Mouse (Mus musculus) forebrain, embryonic 13.5 days (tissue): ENCODE results near the gene Ptrh2. TPM values are rescaled to one million over a fixed set of nuclear protein-coding genes. Genes with fewer than 3 reads are reported as not detected.

Experiments
- ATAC-seq: fragments of 200-750 bp; cut with Nextera tagmentation; 2 replicates; pipeline ENCODE4 v1.8.0; 2017
- H3K27ac ChIP-seq: fragments of 300-500 bp; sonication (generic); 2 replicates; pipeline ENCODE4 v1.5.1; 2015; ENCODE audit warnings: inconsistent platforms, mild to moderate bottlenecking, moderate library complexity
- H3K27me3 ChIP-seq: fragments of 300-500 bp; sonication (generic); 2 replicates; pipeline ENCODE4 v1.6.1; 2015; ENCODE audit warnings: mild to moderate bottlenecking, inconsistent platforms
- H3K36me3 ChIP-seq: fragments of 300-500 bp; sonication (generic); 2 replicates; pipeline ENCODE4 v1.6.1; 2015; ENCODE audit warnings: mild to moderate bottlenecking, inconsistent platforms; ENCODE audit not compliant: poor library complexity, severe bottlenecking
- H3K4me1 ChIP-seq: fragments of 300-500 bp; sonication (generic); 2 replicates; pipeline ENCODE4 v1.6.1; 2015; ENCODE audit warnings: inconsistent platforms
- H3K4me2 ChIP-seq: fragments of 300-500 bp; sonication (generic); 2 replicates; pipeline ENCODE4 v1.6.1; 2015; ENCODE audit warnings: inconsistent platforms, mild to moderate bottlenecking, moderate library complexity
- H3K4me3 ChIP-seq: fragments of 300-500 bp; sonication (generic); 2 replicates; pipeline ENCODE4 v1.5.1; 2015; ENCODE audit warnings: mild to moderate bottlenecking, inconsistent platforms
- H3K9ac ChIP-seq: fragments of 300-500 bp; sonication (generic); 2 replicates; pipeline ENCODE4 v1.6.1; 2015; ENCODE audit warnings: mild to moderate bottlenecking, inconsistent platforms
- H3K9me3 ChIP-seq: fragments of 300-500 bp; sonication (generic); replicated peaks from 2 replicates; pipeline ENCODE4 v1.6.1; 2016; ENCODE audit warnings: inconsistent platforms
- WGBS: fragments of 180-500 bp; shearing (Covaris S2); methylation state at CpG from one replicate; pipeline ENCODE4 v1.1.7; 2015; 5-methylcytosine and 5-hydroxymethylcytosine counted together
- polyA plus RNA-seq: library from polyadenylated mRNA; unstranded; fragments of >200 nt; fragmentation: Nextera tagmentation; extraction: Ambion mirVana; gene quantifications from 2 replicates; pipeline ENCODE4 v1.2.1, GENCODE M21; 2015

Ptrh2 gene
- polyA plus RNA-seq, 1 experiment from 2014 or later, result 38.5 TPM

DNA sequence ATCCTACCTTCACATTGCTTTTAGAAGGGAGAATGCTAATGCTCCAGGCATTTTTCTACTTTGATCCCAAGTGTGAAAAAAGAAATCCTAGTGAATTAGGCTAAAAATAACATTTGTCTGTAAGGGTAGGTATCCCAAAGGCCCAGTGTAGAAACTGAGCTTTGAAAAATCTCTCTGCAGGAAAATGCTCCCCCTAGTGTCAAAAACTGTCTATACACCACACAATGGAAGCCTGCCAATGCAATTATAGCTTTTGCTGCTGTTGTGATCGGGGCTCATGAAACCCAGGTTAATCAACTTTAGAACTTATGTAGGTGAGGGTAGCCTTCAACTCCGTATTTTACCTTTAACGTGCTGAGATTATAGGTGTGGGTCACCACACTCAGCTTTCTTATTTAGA is 30.3 kb upstream of the Ptrh2 start:
- Histone ChIP-seq H3K9me3 (no peaks in the 10 kb centered on the region), H3K9ac (no peak overlapping the region)
- WGBS, result 39% methylated on average over 3 of the region's 3 CpGs

GRCm38 (mm10) chr11:86654096-86654495 is 29.7 kb upstream of the Ptrh2 start:
- H3K4me3 ChIP-seq, result no peak overlapping the region
- H3K9ac ChIP-seq, result no peak overlapping the region
- ATAC-seq, result no peak
- H3K4me1 ChIP-seq, result no peaks in the 10 kb centered on the region
- H3K4me2 ChIP-seq, result no peak overlapping the region
- no peaks in the 10 kb centered on the region for H3K9me3 ChIP-seq
- H3K36me3 ChIP-seq, result peaks cover 3% of the 10 kb centered on the region; the same call in 1 of the 2 replicates
- H3K27me3 ChIP-seq, result no peaks in the 10 kb centered on the region
- WGBS, result 95% methylated on average over 4 of the region's 4 CpGs
- no peak overlapping the region for H3K27ac ChIP-seq

More for the DNA sequence above, 30.3 kb upstream of the Ptrh2 start:
- ATAC-seq, result no peak
- Histone ChIP-seq H3K4me1 (no peaks in the 10 kb centered on the region), H3K36me3 (no peaks in the 10 kb centered on the region; the same call in 1 of the 2 replicates), H3K4me2 (no peak overlapping the region), H3K4me3 (no peak overlapping the region), H3K27me3 (no peaks in the 10 kb centered on the region), H3K27ac (no peak overlapping the region)

DNA sequence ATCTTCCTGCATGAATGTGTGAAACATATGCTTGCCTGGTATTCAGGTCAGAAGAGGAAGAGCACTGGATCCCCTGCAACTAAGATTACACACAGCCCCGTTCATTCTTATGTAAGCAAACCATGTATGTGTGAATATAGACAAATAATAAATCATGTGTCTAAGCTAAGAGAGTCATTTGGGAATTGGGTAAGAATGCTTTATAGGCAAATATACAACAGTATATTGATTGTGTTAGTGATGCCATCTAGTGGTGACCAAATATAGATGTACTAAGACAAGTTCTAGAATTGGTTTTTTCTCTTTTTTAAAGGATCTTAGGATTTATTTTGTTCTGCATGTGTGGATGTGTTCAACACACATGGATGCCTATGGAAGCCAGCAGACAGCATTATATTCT is 28.1 kb upstream of the Ptrh2 start:
- H3K9me3 ChIP-seq, result no peaks in the 10 kb centered on the region
- H3K4me3 ChIP-seq, result no peak overlapping the region
- no peak for ATAC-seq
- H3K4me2 ChIP-seq, result no peak overlapping the region
- peaks cover 7% of the 10 kb centered on the region for H3K36me3 ChIP-seq
- no peak overlapping the region for H3K27ac ChIP-seq
- H3K27me3 ChIP-seq, result no peaks in the 10 kb centered on the region
- no peak overlapping the region for H3K9ac ChIP-seq
- WGBS, result 81% methylated on average over 1 of the region's 1 CpGs
- no peaks in the 10 kb centered on the region for H3K4me1 ChIP-seq

GRCm38 (mm10) chr11:86656849-86657567 is 26.8 kb upstream of the Ptrh2 start:
- no peaks in the 10 kb centered on the region for H3K27me3 ChIP-seq
- peaks cover 11% of the 10 kb centered on the region for H3K36me3 ChIP-seq
- WGBS, result 94% methylated on average over 4 of the region's 4 CpGs
- no peak overlapping the region for H3K9ac ChIP-seq
- no peaks in the 10 kb centered on the region for H3K4me1 ChIP-seq
- no peak for ATAC-seq
- no peaks in the 10 kb centered on the region for H3K9me3 ChIP-seq
- H3K4me3 ChIP-seq, result no peak overlapping the region
- H3K4me2 ChIP-seq, result no peak overlapping the region
- H3K27ac ChIP-seq, result no peak overlapping the region

DNA sequence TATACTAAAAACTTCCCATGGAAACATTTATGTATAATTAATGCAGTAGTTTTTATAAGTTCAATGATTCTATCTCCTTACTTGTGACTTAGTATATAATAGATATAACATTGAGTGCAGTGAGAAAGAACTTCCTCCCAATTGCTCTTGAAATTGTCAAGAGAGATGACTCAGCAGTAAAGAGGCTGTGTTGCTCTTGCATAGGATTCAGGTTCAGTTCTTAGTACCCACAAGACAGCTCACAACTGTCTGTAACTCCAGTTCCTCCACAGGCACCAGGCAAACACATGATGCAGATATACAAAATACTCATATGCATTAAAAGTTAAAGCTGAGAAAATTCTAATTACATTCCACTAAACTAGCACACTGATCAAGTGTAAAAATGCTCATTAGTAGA is 25.9 kb upstream of the Ptrh2 start:
- no peaks in the 10 kb centered on the region for H3K4me1 ChIP-seq
- no peaks in the 10 kb centered on the region for H3K27me3 ChIP-seq
- H3K36me3 ChIP-seq, result peaks cover 18% of the 10 kb centered on the region
- H3K4me3 ChIP-seq, result no peak overlapping the region
- no peak overlapping the region for H3K27ac ChIP-seq
- no peak overlapping the region for H3K4me2 ChIP-seq
- ATAC-seq, result no peak
- H3K9me3 ChIP-seq, result no peaks in the 10 kb centered on the region
- no peak overlapping the region for H3K9ac ChIP-seq

GRCm38 (mm10) chr11:86662986-86663895 is 20.5 kb upstream of the Ptrh2 start:
- H3K4me2 ChIP-seq, result no peak overlapping the region
- 93% methylated on average over 8 of the region's 8 CpGs for WGBS
- peaks cover 39% of the 10 kb centered on the region for H3K36me3 ChIP-seq
- no peaks in the 10 kb centered on the region for H3K27me3 ChIP-seq
- no peak overlapping the region for H3K27ac ChIP-seq
- no peak for ATAC-seq
- H3K4me1 ChIP-seq, result no peaks in the 10 kb centered on the region
- no peaks in the 10 kb centered on the region for H3K9me3 ChIP-seq
- no peak overlapping the region for H3K4me3 ChIP-seq
- no peak overlapping the region for H3K9ac ChIP-seq

GRCm38 (mm10) chr11:86663977-86664376 is 19.8 kb upstream of the Ptrh2 start:
- H3K9me3 ChIP-seq, result no peaks in the 10 kb centered on the region
- peaks cover 37% of the 10 kb centered on the region for H3K36me3 ChIP-seq
- no peaks in the 10 kb centered on the region for H3K4me1 ChIP-seq
- no peak overlapping the region for H3K4me2 ChIP-seq
- H3K27me3 ChIP-seq, result no peaks in the 10 kb centered on the region
- H3K4me3 ChIP-seq, result no peak overlapping the region
- no peak overlapping the region for H3K27ac ChIP-seq
- no peak for ATAC-seq
- no peak overlapping the region for H3K9ac ChIP-seq

- H3K4me3 ChIP-seq, result no peak overlapping the region
- no peaks in the 10 kb centered on the region for H3K9me3 ChIP-seq
- 92% methylated on average over 3 of the region's 3 CpGs for WGBS
- no peaks in the 10 kb centered on the region for H3K27me3 ChIP-seq
- H3K9ac ChIP-seq, result no peak overlapping the region
- H3K27ac ChIP-seq, result no peak overlapping the region
- H3K4me2 ChIP-seq, result no peak overlapping the region
- no peaks in the 10 kb centered on the region for H3K4me1 ChIP-seq
- no peak for ATAC-seq
- peaks cover 36% of the 10 kb centered on the region for H3K36me3 ChIP-seq
Measured at GRCm38 (mm10) chr11:86664406-86664805, 19.4 kb upstream of the Ptrh2 start.

GRCm38 (mm10) chr11:86667553-86667952 is 16.2 kb upstream of the Ptrh2 start:
- Histone ChIP-seq H3K36me3 (peaks cover 23% of the 10 kb centered on the region), H3K4me1 (peaks cover 8% of the 10 kb centered on the region), H3K4me3 (no peak overlapping the region), H3K27ac (no peak overlapping the region), H3K27me3 (no peaks in the 10 kb centered on the region), H3K9me3 (no peaks in the 10 kb centered on the region), H3K4me2 (no peak overlapping the region), H3K9ac (no peak overlapping the region)
- no peak for ATAC-seq
- WGBS, result 98% methylated on average over 2 of the region's 2 CpGs

DNA sequence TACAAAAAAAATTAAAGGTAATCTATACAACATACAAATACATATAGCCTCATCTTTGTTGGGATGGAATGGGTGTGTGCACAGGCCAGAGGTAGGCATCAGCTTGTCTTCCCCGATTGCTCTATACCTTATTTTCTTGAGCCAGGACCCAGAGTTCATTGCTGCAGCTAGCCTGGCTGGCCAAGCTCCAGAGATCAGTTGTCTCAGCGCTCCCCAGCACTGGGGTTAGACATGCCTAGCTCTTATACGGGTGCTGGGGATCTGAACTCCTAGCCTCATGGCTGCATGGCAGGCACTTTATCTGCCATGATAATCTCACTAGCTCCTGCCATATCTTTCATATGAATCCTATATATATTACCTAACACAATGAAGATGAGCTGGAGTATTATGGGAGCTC is 15.6 kb upstream of the Ptrh2 start:
- Histone ChIP-seq H3K36me3 (peaks cover 18% of the 10 kb centered on the region), H3K9ac (no peak overlapping the region), H3K4me1 (peaks cover 8% of the 10 kb centered on the region), H3K9me3 (no peaks in the 10 kb centered on the region), H3K4me2 (no peak overlapping the region), H3K27ac (no peak overlapping the region), H3K4me3 (no peak overlapping the region), H3K27me3 (no peaks in the 10 kb centered on the region)
- ATAC-seq, result no peak
- WGBS, result 95% methylated on average over 3 of the region's 3 CpGs

DNA sequence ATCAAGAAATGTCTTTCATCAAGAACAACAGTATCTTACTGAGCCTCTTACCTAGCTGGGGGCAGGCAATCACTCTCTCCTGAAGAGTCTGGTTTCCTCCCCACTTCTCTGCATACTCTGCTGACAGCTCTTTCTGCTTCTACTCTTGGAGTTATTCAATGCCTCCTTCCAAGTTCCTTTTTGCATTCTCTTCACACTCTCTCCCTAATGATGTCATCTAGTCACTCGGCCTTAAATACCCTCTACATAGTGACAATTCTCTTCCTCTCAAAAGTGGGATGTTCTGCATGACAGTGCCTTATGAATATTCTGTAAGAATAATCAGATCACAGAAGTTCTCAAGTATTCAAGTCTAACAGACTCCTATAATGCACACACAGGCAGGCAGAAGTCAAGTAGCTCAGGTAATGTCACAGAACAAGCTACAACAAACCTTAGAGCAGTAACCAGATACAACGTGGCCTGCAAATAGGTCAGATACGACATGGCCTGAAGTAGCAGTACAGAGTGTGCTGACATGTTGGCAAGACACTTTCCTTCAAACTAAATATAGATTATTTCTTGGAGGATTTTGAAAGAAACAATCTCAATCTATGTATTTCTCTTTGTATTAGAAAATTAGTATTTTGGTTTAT is 12.6 kb upstream of the Ptrh2 start:
- Histone ChIP-seq H3K27me3 (no peaks in the 10 kb centered on the region), H3K9ac (no peak overlapping the region), H3K4me1 (peaks cover 8% of the 10 kb centered on the region), H3K4me3 (no peak overlapping the region), H3K9me3 (no peaks in the 10 kb centered on the region), H3K27ac (no peak overlapping the region), H3K36me3 (no peaks in the 10 kb centered on the region), H3K4me2 (no peak overlapping the region)
- no peak for ATAC-seq
- 69% methylated on average over 3 of the region's 3 CpGs for WGBS

DNA sequence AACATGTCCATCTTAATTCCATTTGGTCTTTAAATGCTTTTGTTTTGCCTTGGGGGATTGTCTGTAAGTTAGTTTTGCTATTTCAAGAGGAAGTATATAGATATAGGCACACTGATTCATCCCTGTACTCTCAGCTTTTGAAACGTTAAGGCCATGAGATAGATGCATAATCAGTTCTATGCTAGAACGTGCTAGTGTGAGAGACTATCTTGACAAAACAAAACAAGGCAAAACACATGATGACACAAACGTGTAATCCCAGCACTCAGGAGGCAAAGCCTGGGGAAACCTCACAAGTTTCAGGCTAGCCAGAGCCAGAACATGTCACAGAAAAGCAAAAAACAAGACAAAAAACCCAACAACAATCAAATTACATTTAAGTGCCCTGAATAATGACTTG is 11.0 kb upstream of the Ptrh2 start:
- Histone ChIP-seq H3K4me1 (peaks cover 8% of the 10 kb centered on the region), H3K9ac (no peak overlapping the region), H3K27me3 (no peaks in the 10 kb centered on the region), H3K36me3 (no peaks in the 10 kb centered on the region), H3K4me2 (no peak overlapping the region), H3K4me3 (no peak overlapping the region), H3K27ac (no peak overlapping the region), H3K9me3 (no peaks in the 10 kb centered on the region)
- ATAC-seq, result no peak
- 82% methylated on average over 3 of the region's 3 CpGs for WGBS
